Mouse (Mus musculus) urinary bladder, postnatal 10 days (tissue): ENCODE data around the gene Emc4.

Source experiments
- DNase-seq: peaks from one replicate; pipeline ENCODE4 v3.0.0; 2022; ENCODE audit warnings: low spot score

Emc4 gene

GRCm38 (mm10) chr2:112339736-112340135 is 28.1 kb downstream of the Emc4 start:
- DNase-seq, result no peak

- no peak for DNase-seq
Measured at GRCm38 (mm10) chr2:112337211-112337610, 30.6 kb downstream of the Emc4 start.

DNA sequence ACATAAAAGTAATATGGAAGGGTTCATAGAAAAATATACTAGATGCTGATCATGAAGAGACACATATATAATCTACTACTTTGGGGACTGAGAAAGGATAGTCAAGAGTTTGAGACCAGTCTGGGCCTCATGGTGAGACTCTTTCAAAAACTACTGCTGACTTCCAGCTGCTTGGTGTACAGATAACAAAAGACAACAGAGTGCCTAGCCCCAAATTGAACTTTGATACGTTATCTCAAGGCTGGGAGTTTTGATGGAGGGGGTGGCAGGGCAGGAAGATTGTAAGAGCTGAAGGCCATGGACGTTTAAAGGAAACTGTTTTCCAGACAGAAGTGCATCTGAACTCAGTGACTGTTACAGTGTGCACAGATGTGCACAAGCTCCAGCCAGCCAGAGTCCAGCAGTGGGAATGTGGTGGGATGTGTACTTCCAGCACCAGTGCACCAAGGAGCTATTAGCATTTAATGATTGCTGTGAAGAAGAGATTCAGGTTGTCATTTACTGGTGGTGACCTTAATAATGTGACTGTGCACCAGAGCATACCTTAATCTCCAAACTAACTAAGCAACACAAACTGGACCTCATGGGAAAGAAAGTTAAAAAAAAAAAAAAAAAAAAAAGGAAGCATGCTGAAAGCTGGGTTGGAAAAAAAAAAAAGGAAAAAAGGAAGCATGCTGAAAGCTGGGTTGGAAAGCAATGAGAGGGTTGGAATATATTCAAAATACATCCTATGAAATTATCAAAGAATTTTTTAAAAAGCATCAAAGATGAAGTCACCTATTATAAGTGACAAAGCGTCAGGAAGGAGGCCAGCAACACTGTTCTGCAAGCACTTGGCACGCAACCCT is 35.6 kb downstream of the Emc4 start:
- DNase-seq, result no peak

DNA sequence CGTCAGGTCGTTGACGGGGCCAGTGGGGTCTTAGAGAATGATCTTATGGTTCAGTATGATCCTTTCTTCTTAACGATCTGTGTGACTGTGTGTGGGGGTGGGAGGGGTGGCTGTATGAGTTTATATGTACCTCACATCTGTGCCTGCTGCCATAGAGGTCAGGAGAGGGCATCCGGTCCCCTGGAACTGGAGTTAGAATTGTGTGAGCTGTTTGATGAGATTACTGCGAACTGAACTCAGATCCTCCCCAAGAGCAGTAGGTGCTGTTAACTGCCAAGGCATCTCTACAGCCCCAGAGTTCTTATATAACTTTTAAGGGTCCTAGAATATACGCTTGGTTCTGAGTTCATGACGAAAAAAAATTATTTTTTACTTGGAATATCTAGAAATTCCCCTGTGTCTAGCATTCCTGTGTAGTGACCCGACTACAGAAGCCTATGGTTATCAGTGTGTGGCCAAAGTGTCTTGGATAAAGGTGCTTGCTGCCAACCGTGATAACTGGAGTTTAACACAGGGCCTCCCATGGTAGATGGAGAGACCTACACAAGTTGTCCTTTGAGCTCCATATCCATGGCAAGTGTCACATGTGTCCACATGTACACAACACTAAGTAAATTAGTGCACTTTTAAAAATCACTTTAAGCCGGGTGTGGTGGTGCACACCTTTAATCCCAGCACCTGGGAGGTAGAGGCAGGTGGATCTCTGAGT is 39.6 kb downstream of the Emc4 start:
- no peak for DNase-seq

DNA sequence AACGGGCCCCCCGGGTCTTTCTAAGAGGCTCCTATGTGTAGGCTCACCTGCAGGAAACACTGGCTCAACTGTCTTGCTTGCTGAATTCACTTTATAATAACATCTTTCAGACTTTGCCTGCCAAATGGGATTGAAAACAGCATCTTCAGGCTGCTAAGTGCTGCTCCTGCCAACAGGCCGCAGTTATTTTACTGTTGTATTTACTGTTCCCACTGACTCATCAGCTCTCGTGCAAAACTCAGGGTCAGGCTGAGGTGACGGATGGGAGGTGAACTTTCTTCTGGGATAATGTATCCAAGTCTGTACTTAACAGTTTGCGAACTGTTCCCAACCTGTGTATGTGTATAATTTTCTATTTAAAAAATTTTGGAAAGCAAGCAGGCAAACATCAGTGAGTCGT is 48.9 kb downstream of the Emc4 start:
- DNase-seq, result no peak

GRCm38 (mm10) chr2:112318227-112318626 is 49.6 kb downstream of the Emc4 start:
- DNase-seq, result no peak

- DNase-seq, result no peak
Measured at GRCm38 (mm10) chr2:112315638-112316037, 52.2 kb downstream of the Emc4 start.
